Mouse (Mus musculus) forebrain, embryonic 15.5 days (tissue): ENCODE measurements around the gene Notch3. TPM values are rescaled to one million over a fixed set of nuclear protein-coding genes. Genes with fewer than 3 reads are reported as not detected.
A peak's percentile ranks its signal among the peaks of the same experiment; 100 is the strongest.

Source experiments
- ATAC-seq: fragments of 200-750 bp; cut with Nextera tagmentation; replicated peaks from 2 replicates; pipeline ENCODE4 v1.8.0; 2017; ENCODE audit warnings: mild to moderate bottlenecking, moderate TSS enrichment, moderate library complexity
- H3K27ac ChIP-seq: fragments of 300-500 bp; sonication (generic); replicated peaks from 2 replicates; pipeline ENCODE4 v1.5.1; 2015; ENCODE audit warnings: mild to moderate bottlenecking, inconsistent platforms
- H3K27me3 ChIP-seq: fragments of 300-500 bp; sonication (generic); 2 replicates; pipeline ENCODE4 v1.6.1; 2015; ENCODE audit warnings: inconsistent platforms
- H3K36me3 ChIP-seq: fragments of 300-500 bp; sonication (generic); 2 replicates; pipeline ENCODE4 v1.6.1; 2015; ENCODE audit warnings: mild to moderate bottlenecking, inconsistent platforms
- H3K4me1 ChIP-seq: fragments of 300-500 bp; sonication (generic); 2 replicates; pipeline ENCODE4 v1.6.1; 2015; ENCODE audit warnings: inconsistent platforms
- H3K4me2 ChIP-seq: fragments of 300-500 bp; sonication (generic); replicated peaks from 2 replicates; pipeline ENCODE4 v1.6.1; 2015; ENCODE audit warnings: mild to moderate bottlenecking, inconsistent platforms
- H3K4me3 ChIP-seq: fragments of 300-500 bp; sonication (generic); 2 replicates; pipeline ENCODE4 v1.5.1; 2015; ENCODE audit warnings: mild to moderate bottlenecking, inconsistent platforms
- H3K9ac ChIP-seq: fragments of 300-500 bp; sonication (generic); replicated peaks from 2 replicates; pipeline ENCODE4 v1.6.1; 2015; ENCODE audit warnings: mild to moderate bottlenecking, inconsistent platforms
- H3K9me3 ChIP-seq: fragments of 300-500 bp; sonication (generic); 2 replicates; pipeline ENCODE4 v1.6.1; 2016; ENCODE audit warnings: inconsistent platforms
- WGBS: fragments of 180-500 bp; shearing (Covaris S2); methylation state at CpG from one replicate; pipeline ENCODE4 v1.1.7; 2015; ENCODE audit warnings: mixed read lengths; 5-methylcytosine and 5-hydroxymethylcytosine counted together
- polyA plus RNA-seq: library from polyadenylated mRNA; unstranded; fragments of >200 nt; fragmentation: Nextera tagmentation; extraction: Ambion mirVana; gene quantifications from 2 replicates; pipeline ENCODE4 v1.2.1, GENCODE M21; 2015

The Notch3 gene
- polyA plus RNA-seq, 1 experiment from 2014 or later, result 5.8 TPM

DNA sequence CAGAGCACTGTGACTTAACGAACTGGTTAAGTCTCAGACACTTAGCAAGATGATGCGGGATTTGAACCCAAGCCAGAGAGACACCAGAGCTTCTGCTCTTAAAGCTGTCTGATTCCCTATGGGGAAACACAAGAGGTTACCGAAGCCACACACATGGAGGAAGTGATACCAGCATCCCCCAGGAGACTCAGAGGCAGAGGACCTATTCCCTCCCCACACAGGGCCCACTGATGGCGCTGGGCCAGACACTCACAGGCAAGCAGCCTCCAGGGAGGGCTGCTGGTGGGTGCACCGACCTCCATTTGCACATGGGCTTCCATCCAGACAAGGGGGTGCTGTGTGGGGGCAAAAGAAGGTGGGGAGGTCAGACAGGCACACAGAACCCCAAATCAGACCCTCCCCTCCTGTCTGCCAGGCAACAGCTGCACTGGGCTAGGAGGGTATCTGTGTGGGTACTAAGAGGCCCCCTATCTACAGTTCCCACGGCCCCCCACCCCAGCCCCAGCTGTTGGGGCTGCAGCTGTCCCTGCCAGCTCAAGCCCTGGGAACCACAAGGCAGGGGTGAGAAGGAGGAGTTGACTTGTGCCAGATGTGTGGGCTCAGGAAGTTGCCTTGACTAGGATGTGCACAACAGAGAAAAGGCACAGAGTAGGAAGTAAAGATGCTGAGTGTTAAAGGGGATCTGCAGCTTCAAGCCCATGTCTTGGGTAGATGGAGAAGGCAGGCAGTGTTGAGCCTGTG lies 2.6 kb downstream of the Notch3 start:
- peaks cover 41% of the 10 kb centered on the region for H3K4me1 ChIP-seq
- H3K9ac ChIP-seq, result no peak overlapping the region; the same call in 1 of the 2 replicates
- peak overlapping the region; percentile 19 for H3K27ac ChIP-seq
- no peaks in the 10 kb centered on the region for H3K27me3 ChIP-seq
- 38% methylated on average over 6 of the region's 6 CpGs for WGBS
- ATAC-seq, result no peak
- no peak overlapping the region for H3K4me3 ChIP-seq
- no peaks in the 10 kb centered on the region for H3K9me3 ChIP-seq
- 0 out of 2 replicates have a peak overlapping the region, but pooled peaks have one; percentile 2 for H3K4me2 ChIP-seq
- H3K36me3 ChIP-seq, result no peaks in the 10 kb centered on the region

DNA sequence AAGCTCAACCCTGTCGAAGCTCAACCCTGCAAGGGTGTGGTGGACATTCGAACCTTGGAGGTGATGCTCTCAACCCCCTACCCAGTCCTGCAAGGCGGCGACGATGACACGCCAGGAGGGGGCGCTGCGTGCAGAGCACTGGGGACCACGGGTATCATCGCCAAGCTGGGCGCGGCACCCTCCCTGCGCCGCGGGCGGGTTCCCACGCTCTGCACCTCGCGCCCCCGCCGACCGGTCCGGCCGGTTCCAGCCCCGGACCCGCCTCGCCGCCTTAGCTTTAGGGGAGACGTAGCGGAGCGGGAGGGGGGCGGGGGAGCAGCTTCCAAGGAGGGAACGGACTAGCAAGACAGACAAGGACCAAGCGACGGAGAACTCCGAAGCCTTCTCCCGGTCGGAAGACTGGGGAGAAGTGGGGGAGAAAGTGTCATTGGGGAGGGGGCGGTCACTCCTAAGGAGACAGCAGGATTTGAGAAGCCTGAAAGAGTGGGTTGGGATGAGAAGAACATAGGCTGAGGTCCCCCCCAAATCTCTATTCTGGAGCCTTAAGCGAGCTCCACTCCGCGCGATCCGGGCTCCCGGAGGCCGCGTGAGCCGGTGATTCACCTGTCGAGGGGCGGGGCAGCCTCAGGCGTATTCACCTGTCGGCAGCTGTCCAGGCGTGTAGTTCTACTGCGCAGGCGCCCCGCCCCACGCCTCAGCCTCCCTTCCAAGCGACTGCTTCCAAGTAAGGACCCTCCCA lies 4.4 kb downstream of the Notch3 start:
- under 1% methylated on average over 58 of the region's 58 CpGs for WGBS
- 0 out of 2 replicates have a peak overlapping the region, but pooled peaks have one; percentile 6 for H3K27ac ChIP-seq
- peak; percentile 32 for ATAC-seq
- peak overlapping the region; percentile 61 for H3K9ac ChIP-seq
- no peaks in the 10 kb centered on the region for H3K36me3 ChIP-seq
- no peaks in the 10 kb centered on the region for H3K27me3 ChIP-seq
- H3K4me1 ChIP-seq, result peaks cover 41% of the 10 kb centered on the region
- H3K9me3 ChIP-seq, result no peaks in the 10 kb centered on the region
- H3K4me3 ChIP-seq, result peak overlapping the region; percentile 62
- peak overlapping the region; percentile 96 for H3K4me2 ChIP-seq

DNA sequence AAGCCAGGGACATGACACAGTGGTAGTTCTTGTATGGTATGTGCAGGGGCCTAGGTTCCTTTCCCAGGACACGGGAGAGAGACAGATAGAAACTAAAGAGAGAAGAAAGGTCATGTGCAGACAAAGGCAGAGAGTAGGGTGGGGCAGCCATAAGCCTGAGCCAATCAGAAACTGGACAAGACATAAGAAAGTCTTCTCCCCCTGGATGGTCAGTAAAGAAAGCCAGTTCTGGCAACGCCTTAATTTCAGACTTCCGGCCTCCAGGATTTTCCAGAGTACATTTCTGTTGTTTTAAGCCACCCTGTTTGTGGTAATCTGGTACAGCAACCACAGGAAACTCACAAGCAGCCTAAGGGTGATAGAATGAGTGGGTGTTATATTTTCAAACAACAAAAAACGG lies 5.8 kb downstream of the Notch3 start:
- 77% methylated on average over 4 of the region's 4 CpGs for WGBS
- no peak overlapping the region for H3K4me2 ChIP-seq
- peaks cover 31% of the 10 kb centered on the region for H3K4me1 ChIP-seq
- H3K9ac ChIP-seq, result no peak overlapping the region
- no peak for ATAC-seq
- H3K27ac ChIP-seq, result no peak overlapping the region
- H3K36me3 ChIP-seq, result no peaks in the 10 kb centered on the region
- H3K27me3 ChIP-seq, result no peaks in the 10 kb centered on the region
- no peak overlapping the region for H3K4me3 ChIP-seq
- H3K9me3 ChIP-seq, result no peaks in the 10 kb centered on the region

DNA sequence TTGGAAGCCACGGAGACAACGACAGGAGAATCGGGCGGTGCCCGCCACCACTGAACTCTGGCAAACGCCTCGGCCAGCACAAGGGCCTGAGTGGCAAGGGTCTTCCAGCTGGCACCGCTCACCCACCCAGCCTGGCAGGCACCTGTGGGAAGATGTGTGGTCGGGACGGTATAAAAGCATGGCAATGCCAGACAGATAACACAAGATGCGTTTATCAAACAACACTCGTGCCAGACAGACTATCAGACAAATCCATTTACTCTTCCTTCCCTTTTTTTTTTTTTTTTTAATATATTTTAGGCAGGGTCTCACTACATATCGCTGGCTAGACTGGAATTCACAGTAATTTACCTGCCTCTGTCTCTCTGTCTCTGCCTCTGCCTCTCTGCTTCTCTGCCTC lies 7.8 kb downstream of the Notch3 start:
- no peak for ATAC-seq
- peaks cover 16% of the 10 kb centered on the region for H3K4me1 ChIP-seq
- H3K9ac ChIP-seq, result no peak overlapping the region
- WGBS, result 93% methylated on average over 13 of the region's 13 CpGs
- no peaks in the 10 kb centered on the region for H3K36me3 ChIP-seq
- H3K27me3 ChIP-seq, result no peaks in the 10 kb centered on the region
- H3K4me2 ChIP-seq, result no peak overlapping the region
- no peaks in the 10 kb centered on the region for H3K9me3 ChIP-seq
- no peak overlapping the region for H3K4me3 ChIP-seq
- no peak overlapping the region for H3K27ac ChIP-seq

DNA sequence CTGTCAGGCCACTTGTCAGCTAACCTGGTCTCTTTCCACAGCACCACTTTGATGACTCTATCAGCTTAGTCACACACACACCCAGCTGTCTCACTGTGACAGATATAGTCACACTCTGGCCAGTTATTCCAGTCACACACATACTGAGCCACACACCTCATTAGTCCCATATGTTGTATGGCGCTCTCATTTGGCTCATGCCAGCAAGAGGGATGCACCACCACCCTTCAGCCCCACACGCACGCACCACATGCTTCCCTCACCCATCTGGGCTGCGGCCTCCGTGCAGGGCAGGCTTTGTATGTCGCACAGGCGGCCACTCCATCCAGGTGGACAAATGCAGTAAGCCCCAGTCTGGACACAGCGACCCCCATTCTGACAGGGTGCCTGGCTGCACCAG lies 19.9 kb downstream of the Notch3 start:
- H3K9me3 ChIP-seq, result no peaks in the 10 kb centered on the region
- H3K36me3 ChIP-seq, result no peaks in the 10 kb centered on the region; the same call in 1 of the 2 replicates
- no peak overlapping the region for H3K27ac ChIP-seq
- no peak for ATAC-seq
- 81% methylated on average over 8 of the region's 8 CpGs for WGBS
- peaks cover 10% of the 10 kb centered on the region for H3K4me1 ChIP-seq
- no peak overlapping the region for H3K9ac ChIP-seq
- no peak overlapping the region for H3K4me3 ChIP-seq
- no peaks in the 10 kb centered on the region for H3K27me3 ChIP-seq
- no peak overlapping the region for H3K4me2 ChIP-seq

DNA sequence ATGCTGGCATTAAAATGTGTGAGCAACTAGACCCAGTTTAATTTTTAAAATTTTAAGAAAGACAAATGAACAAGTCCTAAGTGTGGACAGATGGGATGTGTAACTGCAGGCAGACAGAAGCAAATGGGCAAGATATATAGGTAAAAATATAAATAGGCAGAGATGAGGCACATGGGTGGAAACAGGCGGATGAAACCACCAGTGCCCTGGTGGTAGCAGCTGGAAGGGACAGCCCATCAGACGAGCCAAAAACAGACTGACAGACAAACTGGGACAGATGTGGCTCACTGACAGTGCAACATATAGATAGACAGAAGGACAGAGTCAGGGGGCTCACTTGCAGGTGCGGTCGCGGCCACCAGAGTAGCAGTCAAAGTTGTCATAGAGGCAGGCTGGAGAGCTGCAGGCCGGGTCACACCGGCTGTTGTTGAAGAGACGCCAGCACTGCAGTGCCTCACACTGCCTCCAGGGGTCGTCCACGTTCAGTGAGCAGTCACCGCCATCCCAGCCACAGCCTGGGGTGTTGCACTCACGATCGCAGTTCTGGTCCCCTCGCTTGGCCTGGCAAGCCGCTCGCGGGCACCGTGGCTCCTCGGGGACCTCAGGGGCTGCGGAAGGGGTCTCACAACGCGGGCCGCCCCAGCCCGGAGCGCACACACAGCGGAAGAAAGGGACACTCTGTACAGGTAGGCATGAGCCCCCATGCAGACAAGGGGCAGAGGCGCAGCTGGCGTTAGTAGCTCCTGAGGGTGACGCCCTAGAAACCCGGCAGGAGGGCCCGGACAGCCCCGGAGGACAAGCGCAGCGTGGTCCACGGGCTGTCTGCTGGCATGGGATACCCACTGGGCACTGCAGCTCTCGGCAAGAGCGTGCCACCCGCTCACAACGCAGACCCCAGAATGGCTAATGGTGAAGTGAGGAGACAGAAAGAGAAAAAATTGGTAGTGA lies 23.5 kb downstream of the Notch3 start:
- Histone ChIP-seq H3K36me3 (peaks cover 3% of the 10 kb centered on the region; the same call in 1 of the 2 replicates), H3K4me3 (peak overlapping the region; percentile 32), H3K4me1 (peaks cover 10% of the 10 kb centered on the region), H3K9ac (peak overlapping the region; percentile 39), H3K4me2 (peak overlapping the region; percentile 53), H3K9me3 (no peaks in the 10 kb centered on the region), H3K27ac (no peak overlapping the region), H3K27me3 (no peaks in the 10 kb centered on the region)
- WGBS, result 23% methylated on average over 39 of the region's 39 CpGs
- peak; percentile 80 for ATAC-seq

DNA sequence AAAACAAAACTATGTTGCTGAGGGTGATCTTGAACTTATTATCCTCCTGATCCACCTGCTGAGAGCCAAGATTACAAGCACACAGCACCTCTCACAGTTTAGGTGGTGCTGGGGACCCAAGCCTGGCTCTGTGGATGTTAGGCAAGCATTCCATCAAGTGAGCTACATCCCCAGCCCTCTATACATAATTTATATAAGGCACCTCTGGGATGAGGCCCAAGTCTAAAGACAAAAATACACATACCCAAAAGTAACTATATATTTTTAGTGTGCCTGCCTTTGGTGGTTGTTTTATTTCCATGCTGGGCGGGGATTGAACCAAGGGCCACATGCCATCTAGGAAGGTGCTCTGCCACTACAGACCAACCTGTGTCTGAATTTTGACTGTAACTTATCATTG lies 24.4 kb downstream of the Notch3 start:
- Histone ChIP-seq H3K27me3 (no peaks in the 10 kb centered on the region), H3K4me3 (no peak overlapping the region), H3K4me2 (no peak overlapping the region), H3K9ac (no peak overlapping the region), H3K36me3 (peaks cover 3% of the 10 kb centered on the region; the same call in 1 of the 2 replicates), H3K9me3 (no peaks in the 10 kb centered on the region), H3K4me1 (peaks cover 10% of the 10 kb centered on the region), H3K27ac (no peak overlapping the region)
- WGBS, result 95% methylated on average over 1 of the region's 1 CpGs
- no peak for ATAC-seq

DNA sequence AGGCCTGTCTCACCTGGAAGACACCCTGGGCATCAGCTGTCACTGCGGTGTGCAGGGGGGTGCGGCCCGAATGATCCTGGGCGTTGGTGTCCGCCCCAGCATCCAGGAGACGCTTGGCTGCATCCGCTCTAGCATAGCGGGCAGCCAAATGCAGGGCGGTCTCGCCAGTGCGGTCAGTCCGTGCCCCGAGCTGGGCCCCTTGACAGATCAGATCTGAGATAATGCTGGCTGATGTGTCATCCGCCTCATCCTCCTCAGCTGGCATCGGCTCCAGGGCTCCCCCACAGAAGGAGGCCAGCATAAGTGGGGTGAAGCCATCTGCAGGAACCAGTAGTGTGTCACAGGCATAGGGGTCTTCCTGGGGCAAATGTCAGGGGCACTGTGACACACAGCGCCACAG lies 33.3 kb downstream of the Notch3 start:
- Histone ChIP-seq H3K9ac (no peak overlapping the region), H3K9me3 (no peaks in the 10 kb centered on the region), H3K4me3 (no peak overlapping the region), H3K4me2 (no peak overlapping the region), H3K27ac (no peak overlapping the region), H3K36me3 (no peaks in the 10 kb centered on the region; the same call in 1 of the 2 replicates), H3K27me3 (no peaks in the 10 kb centered on the region), H3K4me1 (no peaks in the 10 kb centered on the region)
- ATAC-seq, result no peak
- WGBS, result 94% methylated on average over 16 of the region's 16 CpGs

DNA sequence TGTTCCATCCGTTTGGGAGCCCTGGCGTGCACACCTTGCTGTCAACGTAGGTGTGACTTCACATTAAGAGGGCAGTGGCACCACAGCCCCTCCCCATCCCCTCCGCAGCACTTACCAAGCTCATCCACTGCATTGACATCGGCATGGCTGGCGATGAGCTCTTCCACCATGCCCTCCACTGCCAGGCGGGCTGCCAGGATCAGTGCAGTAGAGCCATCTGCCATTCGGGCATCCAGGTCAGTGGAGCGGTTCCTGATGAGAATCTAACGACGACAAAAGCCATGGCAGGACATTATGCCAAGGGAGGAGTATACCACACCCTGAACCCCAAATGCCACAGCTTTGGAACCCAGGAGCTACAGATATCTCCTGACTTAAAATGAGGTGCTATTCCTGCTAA lies 34.6 kb downstream of the Notch3 start:
- Histone ChIP-seq H3K27ac (no peak overlapping the region), H3K9ac (no peak overlapping the region), H3K27me3 (no peaks in the 10 kb centered on the region), H3K4me3 (no peak overlapping the region), H3K36me3 (no peaks in the 10 kb centered on the region), H3K9me3 (no peaks in the 10 kb centered on the region), H3K4me2 (no peak overlapping the region), H3K4me1 (no peaks in the 10 kb centered on the region)
- ATAC-seq, result no peak
- 94% methylated on average over 11 of the region's 11 CpGs for WGBS

DNA sequence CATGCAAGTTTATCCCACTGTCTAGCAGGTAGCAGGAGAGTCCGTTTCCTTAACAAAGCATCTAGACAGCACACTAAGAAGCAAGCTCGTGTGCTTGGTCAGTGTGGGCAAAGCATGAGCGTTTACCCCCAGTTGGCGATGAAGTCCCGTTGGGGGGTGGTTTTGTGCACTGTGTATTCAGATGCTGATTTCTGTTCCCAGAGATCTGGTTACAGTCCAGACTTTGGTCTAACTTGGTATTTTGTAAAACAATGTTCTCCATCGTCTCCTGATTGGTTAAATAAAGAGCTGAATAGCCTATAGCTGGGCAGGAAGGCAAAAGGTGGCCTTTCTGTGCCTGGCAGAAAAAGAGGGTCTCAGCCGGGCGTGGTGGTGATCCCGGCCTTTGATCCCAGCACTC lies 36.1 kb downstream of the Notch3 start:
- Histone ChIP-seq H3K9me3 (no peaks in the 10 kb centered on the region), H3K4me2 (no peak overlapping the region), H3K4me3 (no peak overlapping the region), H3K4me1 (no peaks in the 10 kb centered on the region), H3K9ac (no peak overlapping the region), H3K27me3 (no peaks in the 10 kb centered on the region), H3K27ac (no peak overlapping the region), H3K36me3 (no peaks in the 10 kb centered on the region)
- WGBS, result 83% methylated on average over 9 of the region's 9 CpGs
- no peak for ATAC-seq

DNA sequence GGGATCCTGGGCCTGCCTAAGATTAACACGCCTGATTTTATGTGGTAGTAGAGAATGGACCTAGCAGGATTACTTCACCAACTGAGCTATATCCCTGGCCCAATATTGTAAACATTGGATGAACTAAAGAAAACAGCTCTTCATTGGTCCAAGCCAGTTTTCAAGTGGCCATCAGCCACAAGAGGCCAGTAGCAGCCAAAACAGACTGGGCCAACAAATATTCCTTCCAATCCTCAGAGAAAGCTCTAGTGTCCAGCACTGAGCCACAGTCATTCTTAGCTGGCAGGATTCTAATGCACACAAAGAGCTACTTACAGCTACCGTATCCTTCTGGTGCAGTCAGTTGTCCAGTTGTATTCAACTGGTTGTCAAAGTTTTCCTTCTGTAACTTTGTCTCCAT lies 39.5 kb downstream of the Notch3 start:
- Histone ChIP-seq H3K4me3 (no peak overlapping the region), H3K27ac (no peak overlapping the region), H3K9ac (no peak overlapping the region), H3K9me3 (no peaks in the 10 kb centered on the region), H3K36me3 (no peaks in the 10 kb centered on the region), H3K4me2 (no peak overlapping the region), H3K4me1 (no peaks in the 10 kb centered on the region), H3K27me3 (no peaks in the 10 kb centered on the region)
- no peak for ATAC-seq
- 95% methylated on average over 2 of the region's 2 CpGs for WGBS

DNA sequence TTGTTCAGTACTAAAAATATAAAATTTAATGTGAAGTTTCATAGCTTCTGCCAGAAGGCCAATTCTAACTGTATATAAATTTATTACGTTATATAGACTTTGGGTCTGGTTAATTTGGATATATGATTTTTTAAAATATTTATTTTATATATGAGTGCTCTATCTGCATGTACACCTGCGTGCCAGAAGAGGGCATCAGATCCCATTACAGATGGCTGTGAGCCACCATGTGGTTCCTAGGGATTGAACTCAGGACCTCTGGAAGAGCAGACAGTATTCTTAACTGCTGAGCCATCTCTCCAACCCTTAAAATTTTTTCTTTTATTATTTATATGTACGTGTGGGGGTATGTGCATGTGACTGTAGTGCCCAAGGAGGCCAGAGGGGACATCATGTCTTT lies 41.2 kb downstream of the Notch3 start:
- H3K4me2 ChIP-seq, result no peak overlapping the region
- no peak overlapping the region for H3K9ac ChIP-seq
- no peaks in the 10 kb centered on the region for H3K36me3 ChIP-seq
- WGBS, result 84% methylated on average over 3 of the region's 3 CpGs
- no peak for ATAC-seq
- H3K27me3 ChIP-seq, result no peaks in the 10 kb centered on the region
- no peaks in the 10 kb centered on the region for H3K4me1 ChIP-seq
- H3K9me3 ChIP-seq, result no peaks in the 10 kb centered on the region
- H3K27ac ChIP-seq, result no peak overlapping the region
- no peak overlapping the region for H3K4me3 ChIP-seq
